Mouse (Mus musculus): Measurements from ENCODE around the gene Nos3.

DNA sequence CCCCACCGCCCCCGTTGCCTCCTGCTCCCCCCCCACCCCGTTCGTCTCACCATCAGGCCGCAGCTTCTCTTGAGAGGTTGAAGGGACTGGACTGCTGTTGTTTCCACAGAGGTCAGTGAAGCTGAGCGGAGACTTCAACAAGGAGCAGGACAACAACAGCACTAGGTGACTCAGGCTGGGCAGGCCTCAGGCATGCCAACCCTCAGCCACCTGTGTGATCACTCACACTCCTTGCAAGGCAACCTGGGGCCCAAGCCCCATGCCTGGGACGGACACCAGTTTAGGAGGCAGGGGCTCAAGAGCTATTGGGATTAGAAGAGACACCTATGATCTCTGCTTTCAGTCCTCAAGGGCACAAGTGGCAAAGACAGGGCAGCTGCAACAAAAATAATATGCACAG is 27.3 kb downstream of the Nos3 start, which contains the start of gene Atg9b:
- TF ChIP-seq CTCF (IDR thresholded peaks at IDR 0.05; ENCODE audit: control insufficient read depth, insufficient read depth, low read length), result no peak
- TF ChIP-seq POLR2A (IDR thresholded peaks at IDR 0.05; ENCODE audit: borderline replicate concordance, control insufficient read depth, low read depth, low read length), result no peak
